Mouse (Mus musculus) lung, adult 2 months (tissue): Measurements from ENCODE around the gene Parp1.

Experiments used
- CTCF ChIP-seq: fragments of 200-500 bp; IDR thresholded peaks from 2 replicates; pipeline ENCODE4 v1.5.1; 2011; ENCODE audit warnings: mild to moderate bottlenecking, low read length, control low read depth; ENCODE audit not compliant: insufficient read depth
- POLR2A ChIP-seq: fragments of 200-500 bp; IDR thresholded peaks from 2 replicates; pipeline ENCODE4 v1.6.1; 2011; ENCODE audit warnings: low read depth, mild to moderate bottlenecking, control low read depth, low read length, borderline replicate concordance; ENCODE audit errors: extremely low read depth

GRCm38 (mm10) chr1:180639416-180640401 is 71.0 kb downstream of the Parp1 start:
- TF ChIP-seq CTCF (no peak), POLR2A (no peak)
